Mouse (Mus musculus) embryonic facial prominence, embryonic 13.5 days (tissue): Measurements from ENCODE around the gene Cobll1. TPM values are rescaled to one million over a fixed set of nuclear protein-coding genes. Genes with fewer than 3 reads are reported as not detected.
"Not testable (repeated sequence)": the region's sequence is repeated elsewhere in the genome, so short reads cannot be mapped to it uniquely, and the experiment has no call there.

Experiments
- ATAC-seq: fragments of 200-750 bp; cut with Nextera tagmentation; 2 replicates; pipeline ENCODE4 v1.8.0; 2017; ENCODE audit warnings: low read depth; ENCODE audit not compliant: insufficient number of reproducible peaks, insufficient read depth, low FRiP score, low TSS enrichment
- H3K27ac ChIP-seq: fragments of 300-500 bp; sonication (generic); 2 replicates; pipeline ENCODE4 v1.5.1; 2015; ENCODE audit warnings: moderate library complexity, mild to moderate bottlenecking, inconsistent platforms
- H3K27me3 ChIP-seq: fragments of 300-500 bp; sonication (generic); 2 replicates; pipeline ENCODE4 v1.6.1; 2015; ENCODE audit warnings: mild to moderate bottlenecking, inconsistent platforms
- H3K36me3 ChIP-seq: fragments of 300-500 bp; sonication (generic); 2 replicates; pipeline ENCODE4 v1.6.1; 2015; ENCODE audit warnings: mild to moderate bottlenecking, inconsistent platforms
- H3K4me1 ChIP-seq: fragments of 300-500 bp; sonication (generic); 2 replicates; pipeline ENCODE4 v1.6.1; 2015; ENCODE audit warnings: inconsistent platforms
- H3K4me2 ChIP-seq: fragments of 300-500 bp; sonication (generic); 2 replicates; pipeline ENCODE4 v1.6.1; 2015; ENCODE audit warnings: moderate library complexity, mild to moderate bottlenecking, inconsistent platforms
- H3K4me3 ChIP-seq: fragments of 300-500 bp; sonication (generic); 2 replicates; pipeline ENCODE4 v1.5.1; 2015; ENCODE audit warnings: mild to moderate bottlenecking, inconsistent platforms
- H3K9ac ChIP-seq: fragments of 300-500 bp; sonication (generic); 2 replicates; pipeline ENCODE4 v1.6.1; 2015; ENCODE audit warnings: mild to moderate bottlenecking, inconsistent platforms
- H3K9me3 ChIP-seq: fragments of 300-500 bp; sonication (generic); 2 replicates; pipeline ENCODE4 v1.6.1; 2016; ENCODE audit warnings: inconsistent platforms
- WGBS: fragments of 180-500 bp; shearing (Covaris S2); methylation state at CpG from one replicate; pipeline ENCODE4 v1.1.7; 2015; ENCODE audit warnings: mixed read lengths; 5-methylcytosine and 5-hydroxymethylcytosine counted together
- polyA plus RNA-seq: library from polyadenylated mRNA; unstranded; fragments of >200 nt; fragmentation: Nextera tagmentation; extraction: Ambion mirVana; gene quantifications from 2 replicates; pipeline ENCODE4 v1.2.1, GENCODE M21; 2015

Gene Cobll1
- polyA plus RNA-seq, 1 experiment from 2014 or later: 3.0 TPM

- WGBS: 72% methylated on average over 6 of the region's 6 CpGs
- not testable (repeated sequence) for H3K36me3 ChIP-seq, H3K27me3 ChIP-seq, H3K4me1 ChIP-seq, H3K4me3 ChIP-seq, H3K4me2 ChIP-seq, H3K9ac ChIP-seq, H3K27ac ChIP-seq, ATAC-seq, H3K9me3 ChIP-seq
These were observed 21.6 kb upstream of the Cobll1 start for GRCm38 (mm10) chr2:65260828-65261227.

- WGBS: 90% methylated on average over 4 of the region's 4 CpGs
- no peaks in the 10 kb centered on the region for H3K27me3 ChIP-seq
- no peaks in the 10 kb centered on the region for H3K9me3 ChIP-seq
- no peaks in the 10 kb centered on the region for H3K36me3 ChIP-seq
- no peak overlapping the region for H3K9ac ChIP-seq
- no peak overlapping the region for H3K4me2 ChIP-seq
- no peak overlapping the region for H3K4me3 ChIP-seq
- ATAC-seq: no peak
- H3K4me1 ChIP-seq: no peaks in the 10 kb centered on the region
- H3K27ac ChIP-seq: no peak overlapping the region
These were observed 21.2 kb upstream of the Cobll1 start for GRCm38 (mm10) chr2:65260400-65260799.

- H3K4me1 ChIP-seq: no peaks in the 10 kb centered on the region
- H3K27ac ChIP-seq: no peak overlapping the region
- 61% methylated on average over 2 of the region's 2 CpGs for WGBS
- no peaks in the 10 kb centered on the region for H3K27me3 ChIP-seq
- no peaks in the 10 kb centered on the region for H3K9me3 ChIP-seq
- ATAC-seq: no peak
- no peak overlapping the region for H3K4me2 ChIP-seq
- H3K4me3 ChIP-seq: no peak overlapping the region
- H3K36me3 ChIP-seq: no peaks in the 10 kb centered on the region
- H3K9ac ChIP-seq: no peak overlapping the region
These were observed 18.2 kb upstream of the Cobll1 start for GRCm38 (mm10) chr2:65257446-65257845.

- WGBS: 75% methylated on average over 6 of the region's 6 CpGs
These were observed 17.5 kb upstream of the Cobll1 start for GRCm38 (mm10) chr2:65256494-65257254.

GRCm38 (mm10) chr2:65250589-65251104, 11.4 kb upstream of the Cobll1 start:
- Histone ChIP-seq H3K4me2 (no peak overlapping the region), H3K4me3 (no peak overlapping the region), H3K9ac (no peak overlapping the region), H3K4me1 (no peaks in the 10 kb centered on the region), H3K36me3 (no peaks in the 10 kb centered on the region), H3K27me3 (no peaks in the 10 kb centered on the region), H3K9me3 (no peaks in the 10 kb centered on the region), H3K27ac (no peak overlapping the region)
- ATAC-seq: no peak
- WGBS: 40% methylated on average over 5 of the region's 5 CpGs

More at GRCm38 (mm10) chr2:65256494-65257254, 17.5 kb upstream of the Cobll1 start:
- Histone ChIP-seq H3K4me3 (no peak overlapping the region), H3K4me1 (no peaks in the 10 kb centered on the region), H3K9ac (no peak overlapping the region), H3K27me3 (no peaks in the 10 kb centered on the region), H3K4me2 (no peak overlapping the region), H3K9me3 (no peaks in the 10 kb centered on the region), H3K36me3 (no peaks in the 10 kb centered on the region), H3K27ac (no peak overlapping the region)
- no peak for ATAC-seq

GRCm38 (mm10) chr2:65249575-65249974, 10.4 kb upstream of the Cobll1 start:
- 63% methylated on average over 2 of the region's 2 CpGs for WGBS
- Histone ChIP-seq H3K4me1 (no peaks in the 10 kb centered on the region), H3K27ac (no peak overlapping the region), H3K4me2 (no peak overlapping the region), H3K9ac (no peak overlapping the region), H3K4me3 (no peak overlapping the region), H3K36me3 (no peaks in the 10 kb centered on the region), H3K27me3 (no peaks in the 10 kb centered on the region), H3K9me3 (no peaks in the 10 kb centered on the region)
- ATAC-seq: no peak

- Histone ChIP-seq H3K9ac (no peak overlapping the region), H3K4me3 (no peak overlapping the region), H3K27ac (no peak overlapping the region), H3K9me3 (no peaks in the 10 kb centered on the region), H3K4me2 (no peak overlapping the region), H3K4me1 (peaks cover 7% of the 10 kb centered on the region), H3K36me3 (no peaks in the 10 kb centered on the region), H3K27me3 (peaks cover 39% of the 10 kb centered on the region)
- ATAC-seq: no peak
- WGBS: 72% methylated on average over 5 of the region's 5 CpGs
These were observed 1.1 kb upstream of the Cobll1 start for GRCm38 (mm10) chr2:65240173-65240745.

GRCm38 (mm10) chr2:65238171-65238963, 836 bp downstream of the Cobll1 start:
- under 1% methylated on average over 107 of the region's 114 CpGs for WGBS
- Histone ChIP-seq H3K4me2 (peak overlapping the region; percentile 98), H3K4me1 (peaks cover 7% of the 10 kb centered on the region), H3K4me3 (peak overlapping the region; percentile 71), H3K36me3 (no peaks in the 10 kb centered on the region), H3K9me3 (no peaks in the 10 kb centered on the region), H3K27me3 (peaks cover 39% of the 10 kb centered on the region), H3K9ac (peak overlapping the region; percentile 76), H3K27ac (peak overlapping the region; percentile 57; the same call in 1 of the 2 replicates)
- ATAC-seq: peak; percentile 80

GRCm38 (mm10) chr2:65237610-65238170, 1.5 kb downstream of the Cobll1 start:
- H3K27me3 ChIP-seq: peaks cover 39% of the 10 kb centered on the region

GRCm38 (mm10) chr2:65237116-65237515, 2.1 kb downstream of the Cobll1 start:
- Histone ChIP-seq H3K9me3 (no peaks in the 10 kb centered on the region), H3K4me1 (peaks cover 7% of the 10 kb centered on the region), H3K27me3 (peaks cover 39% of the 10 kb centered on the region), H3K36me3 (no peaks in the 10 kb centered on the region), H3K9ac (no peak overlapping the region), H3K4me2 (peak overlapping the region; percentile 98), H3K4me3 (peak overlapping the region; percentile 71), H3K27ac (no peak overlapping the region)
- WGBS: 55% methylated on average over 8 of the region's 8 CpGs
- ATAC-seq: no peak

More at GRCm38 (mm10) chr2:65237610-65238170, 1.5 kb downstream of the Cobll1 start:
- Histone ChIP-seq H3K4me3 (peak overlapping the region; percentile 71), H3K4me1 (peaks cover 7% of the 10 kb centered on the region), H3K9ac (peak overlapping the region; percentile 76), H3K27ac (peak overlapping the region; percentile 57; the same call in 1 of the 2 replicates), H3K9me3 (no peaks in the 10 kb centered on the region), H3K4me2 (peak overlapping the region; percentile 98), H3K36me3 (no peaks in the 10 kb centered on the region)
- no peak for ATAC-seq
- WGBS: 2% methylated on average over 22 of the region's 22 CpGs

- Histone ChIP-seq H3K4me3 (no peak overlapping the region), H3K4me2 (no peak overlapping the region), H3K36me3 (no peaks in the 10 kb centered on the region), H3K9ac (no peak overlapping the region), H3K4me1 (peaks cover 7% of the 10 kb centered on the region), H3K9me3 (no peaks in the 10 kb centered on the region), H3K27me3 (peaks cover 39% of the 10 kb centered on the region), H3K27ac (no peak overlapping the region)
- WGBS: 80% methylated on average over 8 of the region's 8 CpGs
- ATAC-seq: no peak
These were observed 2.6 kb downstream of the Cobll1 start for GRCm38 (mm10) chr2:65236644-65237043.
